Mouse (Mus musculus) lung, adult 2 months (tissue): ENCODE data around the gene Gm10160.

Experiments used
- CTCF ChIP-seq: fragments of 200-500 bp; IDR thresholded peaks from 2 replicates; pipeline ENCODE4 v1.5.1; 2011; ENCODE audit warnings: mild to moderate bottlenecking, low read length, control low read depth; ENCODE audit not compliant: insufficient read depth
- POLR2A ChIP-seq: fragments of 200-500 bp; IDR thresholded peaks from 2 replicates; pipeline ENCODE4 v1.6.1; 2011; ENCODE audit warnings: low read depth, mild to moderate bottlenecking, control low read depth, low read length, borderline replicate concordance; ENCODE audit errors: extremely low read depth

- TF ChIP-seq CTCF, result no peak
- TF ChIP-seq POLR2A, result no peak
These were observed 29.5 kb upstream of the Gm10160 start for GRCm38 (mm10) chr7:81885128-81885527.
